Comparison of ENCODE assay signal across 8 mouse cellular contexts in the genomic region with DNA sequence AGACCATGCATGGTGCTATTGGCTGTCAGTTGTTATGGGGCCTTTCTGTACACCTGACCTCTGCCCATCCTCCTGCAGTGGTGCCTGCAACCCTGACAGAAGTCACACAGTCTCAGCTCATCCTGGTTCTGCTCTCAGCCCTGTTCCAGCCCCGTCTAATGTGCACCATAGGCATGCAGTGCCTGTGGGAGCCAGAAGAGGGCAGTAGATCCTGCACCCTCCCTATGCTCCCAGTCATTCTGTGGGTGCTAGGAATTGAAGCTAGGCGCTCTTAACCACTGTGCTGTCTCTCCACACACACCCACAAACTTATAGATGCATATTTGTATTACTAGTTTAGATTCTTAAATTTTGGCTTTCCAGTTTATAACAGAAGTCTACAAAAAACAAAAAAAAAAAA. TPM values are rescaled to one million over a fixed set of nuclear protein-coding genes. Genes with fewer than 3 reads are reported as not detected.
DNase-seq lines count a peak whose midpoint lies in the region; ATAC-seq and TF ChIP-seq lines count a peak whose summit lies in the region.

No protein-coding gene starts in this region.

- peak; percentile 74 for TF ChIP-seq CTCF in layer of hippocampus, adult 2 months (conservative IDR thresholded peaks at IDR 0.05)
- TF ChIP-seq CTCF in embryonic fibroblast, embryonic 13.5 days (IDR thresholded peaks at IDR 0.05; ENCODE audit: borderline replicate concordance, insufficient read depth, low read length), result peak; percentile 80

- H3K9ac ChIP-seq in liver, embryonic 13.5 days, result no peak overlapping the region

- H3K4me3 ChIP-seq in layer of hippocampus, adult 2 months, result no peak overlapping the region
- H3K4me3 ChIP-seq in embryonic fibroblast, embryonic 13.5 days (ENCODE audit: insufficient read depth, low read length), result no peak overlapping the region
- no peak overlapping the region for H3K4me3 ChIP-seq in liver, embryonic 13.5 days (replicated peaks)

- no peak overlapping the region for H3K4me2 ChIP-seq in liver, embryonic 13.5 days

- 0 out of 2 replicates have a peak, but pooled peaks have one; percentile 36 for ATAC-seq in liver, embryonic 13.5 days (ENCODE audit: low read depth)

- peak overlapping the region; percentile 40; the same call in 1 of the 2 replicates for H3K27ac ChIP-seq in layer of hippocampus, adult 2 months
- no peak overlapping the region for H3K27ac ChIP-seq in embryonic fibroblast, embryonic 13.5 days (ENCODE audit: insufficient read depth, low read length)
- H3K27ac ChIP-seq in liver, embryonic 13.5 days, result no peak overlapping the region

- H3K4me1 ChIP-seq in embryonic fibroblast, embryonic 13.5 days (ENCODE audit: control insufficient read depth, insufficient read depth, low read length), result no peaks in the 10 kb centered on the region
- H3K4me1 ChIP-seq in liver, embryonic 13.5 days (replicated peaks), result no peaks in the 10 kb centered on the region; the same call in 1 of the 2 replicates

- WGBS in liver, embryonic 13.5 days (ENCODE audit: insufficient replicate concordance), result 61% methylated on average over 2 of the region's 2 CpGs

- H3K36me3 ChIP-seq in liver, embryonic 13.5 days, result no peaks in the 10 kb centered on the region

- no peaks in the 10 kb centered on the region for H3K9me3 ChIP-seq in liver, embryonic 13.5 days (replicated peaks)

- no peak for DNase-seq in layer of hippocampus, adult 2 months (ENCODE audit: low spot score in 2 of 2)
- no peak for DNase-seq in layer of hippocampus, adult 18-20 months (ENCODE audit: low spot score in 2 of 2)
- DNase-seq in NIH3T3 (ENCODE audit: low read depth), result peak; percentile 47
- DNase-seq in liver, embryonic 13.5 days, result peak; percentile 17
- peak; percentile 48 for DNase-seq in thymus, postnatal 0 days (ENCODE audit: low spot score)
- DNase-seq in frontal cortex, adult 2 months (ENCODE audit: extremely low spot score in 1 of 2, low spot score in 1 of 2), result no peak
- no peak for DNase-seq in urinary bladder, adult 2 months (ENCODE audit: low spot score)

- TF ChIP-seq POLR2A in embryonic fibroblast, embryonic 13.5 days (IDR thresholded peaks at IDR 0.05; ENCODE audit: low read depth, low read length), result no peak

- H3K27me3 ChIP-seq in liver, embryonic 13.5 days, result no peaks in the 10 kb centered on the region

RNA-seq across cellular contexts. Expression of a gene that starts 42.6 kb away (rescaled TPM):
- total RNA-seq in layer of hippocampus, adult 2 months (2021), result 10 to 100 TPM; 22.9 to 23.7 TPM
- 10 to 100 TPM; 16.6 to 21.9 TPM for total RNA-seq in layer of hippocampus, adult 18-20 months (2021)
- polyA plus RNA-seq in embryonic fibroblast, embryonic 13.5 days (2011; ENCODE audit: insufficient read length, low read depth, missing spikeins), result 11.0 and 14.8 TPM in 2 replicates
- polyA plus RNA-seq in liver, embryonic 13.5 days (2015; fragmentation: Nextera tagmentation; extraction: Ambion mirVana), result 0.61 and 1.2 TPM in 2 replicates
- 2.9 and 3.1 TPM in 2 replicates for polyA plus RNA-seq in thymus, postnatal 0 days (2015; fragmentation: Nextera tagmentation; extraction: Ambion mirVana)
- 17.5 and 20.7 TPM in 2 replicates for polyA plus RNA-seq in frontal cortex, adult 2 months (2012; rRNA removed)
- 9.9 and 10.3 TPM in 2 replicates for polyA plus RNA-seq in urinary bladder, adult 2 months (2012; rRNA removed)

RNA-seq across cellular contexts. Expression of a gene that starts 49.5 kb away (rescaled TPM):
- 10 to 100 TPM; 53.8 to 62.9 TPM for total RNA-seq in layer of hippocampus, adult 2 months (2021)
- total RNA-seq in layer of hippocampus, adult 18-20 months (2021), result 10 to 100 TPM; 49.7 to 50.7 TPM
- polyA plus RNA-seq in embryonic fibroblast, embryonic 13.5 days (2011; ENCODE audit: insufficient read length, low read depth, missing spikeins), result 34.2 and 35.5 TPM in 2 replicates
- 3.9 and 4.4 TPM in 2 replicates for polyA plus RNA-seq in liver, embryonic 13.5 days (2015; fragmentation: Nextera tagmentation; extraction: Ambion mirVana)
- 9.6 and 10.1 TPM in 2 replicates for polyA plus RNA-seq in thymus, postnatal 0 days (2015; fragmentation: Nextera tagmentation; extraction: Ambion mirVana)
- 55.7 and 59.4 TPM in 2 replicates for polyA plus RNA-seq in frontal cortex, adult 2 months (2012; rRNA removed)
- 40.9 and 41.7 TPM in 2 replicates for polyA plus RNA-seq in urinary bladder, adult 2 months (2012; rRNA removed)

Comparison
In these comparisons a context has a peak if more than half of its experiments do, and no peak if none do; other contexts are left out.
1. DNase-seq: peak in NIH3T3 (single experiment), liver, embryonic 13.5 days (single experiment) and thymus, postnatal 0 days (single experiment); none in layer of hippocampus, adult 2 months (0 of 2), layer of hippocampus, adult 18-20 months (0 of 2), frontal cortex, adult 2 months (0 of 2) and urinary bladder, adult 2 months (single experiment).